Comparison of ENCODE assay signal across 23 mouse cellular contexts in the genomic region with DNA sequence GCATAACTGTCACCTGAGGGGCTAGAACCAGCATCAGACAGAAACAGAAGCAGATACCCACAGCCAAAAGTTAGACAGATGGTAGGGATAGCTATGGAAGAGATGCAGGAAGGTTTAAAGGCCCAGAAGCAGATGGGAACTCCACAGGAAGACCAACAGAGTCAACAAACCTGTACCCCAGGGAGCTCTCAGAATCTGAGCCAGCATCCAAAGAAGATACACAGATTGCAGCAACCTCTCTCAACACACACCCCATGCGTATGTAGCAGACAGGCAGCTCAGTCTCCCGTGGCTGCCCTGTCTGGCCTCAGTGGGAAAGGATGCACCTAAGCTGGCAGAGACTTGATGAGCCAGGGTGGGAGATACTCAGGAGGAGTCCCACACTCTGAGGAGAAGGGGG.
DNase-seq lines count a peak whose midpoint lies in the region; ATAC-seq and TF ChIP-seq lines count a peak whose summit lies in the region.
"Had no signal": no experiment of that assay in that cellular context is flagged by ENCODE, and none has a peak within 500 bp of the region (broad histone marks: within the 10 kb centered on the region; RNA-seq: fewer than 3 reads in every experiment).

No protein-coding gene starts in this region.

- no peak overlapping the region for H3K9ac ChIP-seq in midbrain, postnatal 0 days (replicated peaks; ENCODE audit: low read length, poor library complexity, severe bottlenecking)
- no peak overlapping the region for H3K9ac ChIP-seq in forebrain, embryonic 11.5 days (ENCODE audit: low read length)
- H3K9ac ChIP-seq: forebrain, embryonic 12.5 days; liver, embryonic 12.5 days; liver, postnatal 0 days; midbrain, embryonic 13.5 days had no signal

- no peak for TF ChIP-seq CTCF in midbrain, postnatal 0 days (IDR thresholded peaks at IDR 0.05)
- no peak for TF ChIP-seq CTCF in kidney, adult 2 months (conservative IDR thresholded peaks at IDR 0.05; ENCODE audit: insufficient read depth, insufficient read length, low read depth, low read length)

- H3K4me2 ChIP-seq in midbrain, postnatal 0 days (ENCODE audit: low read depth, low read length, poor library complexity, severe bottlenecking), result no peak overlapping the region
- no peak overlapping the region for H3K4me2 ChIP-seq in forebrain, embryonic 11.5 days (ENCODE audit: low read depth, low read length, severe bottlenecking)
- H3K4me2 ChIP-seq: forebrain, embryonic 12.5 days; heart, embryonic 11.5 days; liver, embryonic 12.5 days; midbrain, embryonic 13.5 days had no signal

- no peak overlapping the region for H3K4me3 ChIP-seq in midbrain, postnatal 0 days (ENCODE audit: low read depth, low read length)
- H3K4me3 ChIP-seq in midbrain, embryonic 10.5 days, result no peak overlapping the region
- no peak overlapping the region for H3K4me3 ChIP-seq in kidney, adult 2 months (ENCODE audit: insufficient read depth, low read depth, low read length)
- no peak overlapping the region for H3K4me3 ChIP-seq in forebrain, embryonic 11.5 days (ENCODE audit: low read depth, low read length)
- H3K4me3 ChIP-seq: erythroblast, embryonic 14.5 days; forebrain, embryonic 12.5 days; liver, embryonic 12.5 days; megakaryocyte, embryonic 14.5 days; midbrain, embryonic 13.5 days had no signal

- no peak overlapping the region for H3K27ac ChIP-seq in midbrain, postnatal 0 days (ENCODE audit: low read depth, low read length)
- no peak overlapping the region for H3K27ac ChIP-seq in midbrain, embryonic 10.5 days (replicated peaks)
- no peak overlapping the region for H3K27ac ChIP-seq in kidney, adult 2 months (ENCODE audit: insufficient read depth, low read depth, low read length)
- H3K27ac ChIP-seq in forebrain, embryonic 11.5 days (ENCODE audit: low read depth, low read length), result no peak overlapping the region
- H3K27ac ChIP-seq: forebrain, embryonic 12.5 days; liver, embryonic 12.5 days; midbrain, embryonic 13.5 days had no signal

- 74% methylated on average over 2 of the region's 2 CpGs for WGBS in midbrain, postnatal 0 days
- WGBS in midbrain, embryonic 10.5 days, result 79% methylated on average over 2 of the region's 2 CpGs
- WGBS in kidney, adult 2 months, result 81% methylated on average over 2 of the region's 2 CpGs
- WGBS in forebrain, embryonic 11.5 days, result 83% methylated on average over 2 of the region's 2 CpGs

- H3K27me3 ChIP-seq in midbrain, postnatal 0 days (ENCODE audit: insufficient read depth, low read length), result no peaks in the 10 kb centered on the region
- H3K27me3 ChIP-seq in midbrain, embryonic 10.5 days (ENCODE audit: low read depth, poor library complexity, severe bottlenecking), result no peaks in the 10 kb centered on the region
- H3K27me3 ChIP-seq in kidney, adult 2 months (replicated peaks; ENCODE audit: control insufficient read depth, insufficient read depth, low read length), result no peaks in the 10 kb centered on the region
- no peaks in the 10 kb centered on the region for H3K27me3 ChIP-seq in forebrain, embryonic 11.5 days (ENCODE audit: control insufficient read depth, insufficient read depth, low read length)
- H3K27me3 ChIP-seq: forebrain, embryonic 12.5 days; liver, embryonic 12.5 days; megakaryocyte, embryonic 14.5 days; midbrain, embryonic 13.5 days had no signal

- no peaks in the 10 kb centered on the region for H3K4me1 ChIP-seq in midbrain, postnatal 0 days (ENCODE audit: insufficient read depth, low read length)
- no peaks in the 10 kb centered on the region for H3K4me1 ChIP-seq in midbrain, embryonic 10.5 days
- no peaks in the 10 kb centered on the region for H3K4me1 ChIP-seq in kidney, adult 2 months (ENCODE audit: control insufficient read depth, insufficient read depth, low read length)
- no peaks in the 10 kb centered on the region for H3K4me1 ChIP-seq in forebrain, embryonic 11.5 days (replicated peaks; ENCODE audit: control insufficient read depth, insufficient read depth, low read length)
- H3K4me1 ChIP-seq: forebrain, embryonic 12.5 days; liver, embryonic 12.5 days; megakaryocyte, embryonic 14.5 days; midbrain, embryonic 13.5 days had no signal

- no peak for ATAC-seq in midbrain, postnatal 0 days (ENCODE audit: low FRiP score)
- ATAC-seq in forebrain, embryonic 11.5 days (replicated peaks; ENCODE audit: low FRiP score), result no peak
- ATAC-seq: intestine, postnatal 0 days; liver, embryonic 12.5 days; liver, postnatal 0 days; midbrain, embryonic 13.5 days had no signal

- no peaks in the 10 kb centered on the region for H3K36me3 ChIP-seq in midbrain, postnatal 0 days (ENCODE audit: insufficient read depth, low read length)
- no peaks in the 10 kb centered on the region for H3K36me3 ChIP-seq in midbrain, embryonic 10.5 days
- H3K36me3 ChIP-seq in kidney, adult 2 months (ENCODE audit: control insufficient read depth, insufficient read depth, low read length), result no peaks in the 10 kb centered on the region
- no peaks in the 10 kb centered on the region for H3K36me3 ChIP-seq in forebrain, embryonic 11.5 days (ENCODE audit: control insufficient read depth, insufficient read depth, low read length)
- H3K36me3 ChIP-seq: forebrain, embryonic 12.5 days; liver, embryonic 12.5 days; midbrain, embryonic 13.5 days had no signal

- DNase-seq in midbrain, postnatal 0 days (ENCODE audit: low spot score), result peak; percentile 51
- DNase-seq in midbrain, embryonic 10.5 days (ENCODE audit: low spot score), result no peak
- DNase-seq in cerebellum, adult 11 months, result peak; percentile 42
- DNase-seq in cerebellum, adult 8-10 months, result peak; percentile 47
- peak; percentile 59 to 71 for DNase-seq in cerebellum, postnatal 25 days
- DNase-seq in kidney, adult 2 months, result no peak
- no peak for DNase-seq in forebrain, embryonic 11.5 days (ENCODE audit: low spot score)
- DNase-seq in adrenal gland, postnatal 36 days, result no peak
- DNase-seq: adrenal gland, postnatal 25 days; B cell, adult 2 months; gastrocnemius, postnatal 10 days; heart, postnatal 36 days; kidney, postnatal 25 days; liver, postnatal 0 days; lung, postnatal 36 days; thymus, postnatal 14 days had no signal

- H3K9me3 ChIP-seq in midbrain, postnatal 0 days (ENCODE audit: low read length), result no peaks in the 10 kb centered on the region
- no peaks in the 10 kb centered on the region for H3K9me3 ChIP-seq in midbrain, embryonic 10.5 days (replicated peaks)
- no peaks in the 10 kb centered on the region for H3K9me3 ChIP-seq in forebrain, embryonic 11.5 days (ENCODE audit: control insufficient read depth, low read length)
- H3K9me3 ChIP-seq: forebrain, embryonic 12.5 days; liver, embryonic 12.5 days; midbrain, embryonic 13.5 days had no signal

- no peak for TF ChIP-seq POLR2A in kidney, adult 2 months (IDR thresholded peaks at IDR 0.05; ENCODE audit: low read depth, low read length)

Comparison
In these comparisons a context has a peak if more than half of its experiments do, and no peak if none do; other contexts are left out.
1. DNase-seq: peak in midbrain, postnatal 0 days (single experiment), cerebellum, adult 11 months (single experiment), cerebellum, adult 8-10 months (single experiment) and cerebellum, postnatal 25 days (2 of 2); none in midbrain, embryonic 10.5 days (single experiment), kidney, adult 2 months (single experiment), forebrain, embryonic 11.5 days (single experiment) and adrenal gland, postnatal 36 days (0 of 2).